Mouse (Mus musculus): ENCODE measurements around the gene 1700093K21Rik. TPM values are rescaled to one million over a fixed set of nuclear protein-coding genes. Genes with fewer than 3 reads are reported as not detected.
"Not testable (repeated sequence)": the region's sequence is repeated elsewhere in the genome, so short reads cannot be mapped to it uniquely, and the experiment has no call there.

The 1700093K21Rik gene
- polyA plus RNA-seq (2012; ENCODE audit: insufficient read depth, low replicate concordance) = not detected in 2 replicates

DNA sequence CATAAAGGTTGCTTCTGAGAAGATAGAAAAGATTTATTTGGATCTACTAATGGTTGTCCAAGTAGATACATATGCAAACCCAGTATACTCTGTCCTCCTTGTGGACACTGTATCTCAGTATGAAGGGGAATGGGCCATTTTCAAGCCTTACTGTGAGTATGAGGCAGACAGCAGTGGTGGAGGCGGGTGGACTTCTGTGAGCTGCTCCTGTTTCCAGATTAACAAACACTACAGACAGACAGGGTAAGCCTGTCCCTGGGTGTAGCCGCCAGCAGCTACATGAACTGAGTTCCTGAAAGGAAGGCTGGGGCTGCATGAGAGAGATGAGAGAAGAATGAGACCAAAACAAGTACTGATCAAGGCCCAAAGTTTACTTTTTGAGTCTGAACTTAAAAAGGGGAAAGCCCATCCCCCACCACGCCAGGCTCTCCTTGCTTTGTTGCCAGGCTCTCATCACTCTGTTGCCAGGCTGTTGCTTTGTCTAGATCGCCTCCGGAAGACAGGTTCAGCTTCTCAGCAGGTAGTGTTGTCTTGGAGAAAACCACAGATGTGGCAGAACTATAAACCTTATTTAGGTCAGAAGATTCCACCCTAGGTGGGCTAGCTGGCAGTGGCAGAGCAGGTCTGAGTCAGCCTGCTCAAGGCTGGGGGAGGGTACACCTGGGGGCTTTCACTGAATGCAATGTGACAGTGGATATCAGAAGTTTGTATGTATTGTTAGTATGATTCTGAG is at the start of gene 1700093K21Rik:
Gene 1700093K21Rik (minus strand): TSS at position 683 of the 733 bp plus-strand sequence.
- TF ChIP-seq GATA1 (IDR thresholded peaks at IDR 0.05; ENCODE audit: borderline replicate concordance, low read length) = no peak
- no peak for TF ChIP-seq FLI1 (IDR thresholded peaks at IDR 0.05; ENCODE audit: low read length)
- H3K4me3 ChIP-seq (replicated peaks) = no peak within 1 kb of the TSS
- no peaks in the 10 kb centered on the region for H3K27me3 ChIP-seq (replicated peaks)
- no peaks in the 10 kb centered on the region for H3K36me3 ChIP-seq (replicated peaks; ENCODE audit: low read length)
- H3K9me3 ChIP-seq = peaks cover 10% of the 10 kb centered on the region
- H3K4me1 ChIP-seq = no peaks in the 10 kb centered on the region

- Histone ChIP-seq H3K4me1 (peaks cover 59% of the 10 kb centered on the region), H3K27me3 (replicated peaks) (no peaks in the 10 kb centered on the region), H3K36me3 (replicated peaks; ENCODE audit: low read length) (peaks cover 45% of the 10 kb centered on the region), H3K9me3 (no peaks in the 10 kb centered on the region), H3K4me3 (replicated peaks) (peak overlapping the region; percentile 30)
- TF ChIP-seq FLI1 (IDR thresholded peaks at IDR 0.05; ENCODE audit: low read length) (no peak), GATA1 (IDR thresholded peaks at IDR 0.05; ENCODE audit: borderline replicate concordance, low read length) (no peak)
Observed at GRCm38 (mm10) chr11:23570130-23570529, 49.2 kb upstream of the 1700093K21Rik start.

DNA sequence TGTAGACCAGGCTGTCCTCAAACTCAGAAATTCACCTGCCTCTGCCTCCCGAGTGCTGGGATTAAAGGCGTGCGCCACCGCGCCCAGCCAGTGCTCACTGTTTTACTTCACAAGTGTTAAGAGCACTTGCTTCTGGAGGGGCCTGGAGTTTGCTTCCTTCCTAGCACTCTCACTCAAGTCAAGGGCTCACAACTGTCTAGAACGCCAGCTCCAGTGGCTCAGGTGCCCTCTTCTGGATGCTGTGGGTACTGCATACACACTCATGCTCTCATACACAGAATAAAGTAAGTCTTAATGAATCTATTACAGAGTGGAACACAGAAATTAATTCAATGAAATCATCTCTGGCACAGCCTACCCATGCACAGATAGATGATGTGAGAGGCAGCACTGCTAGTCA is 44.8 kb upstream of the 1700093K21Rik start:
- Histone ChIP-seq H3K36me3 (replicated peaks; ENCODE audit: low read length) (peaks cover 12% of the 10 kb centered on the region), H3K9me3 (no peaks in the 10 kb centered on the region), H3K27me3 (replicated peaks) (no peaks in the 10 kb centered on the region), H3K4me3 (replicated peaks) (no peak overlapping the region), H3K4me1 (peaks cover 47% of the 10 kb centered on the region)
- no peak for TF ChIP-seq GATA1 (IDR thresholded peaks at IDR 0.05; ENCODE audit: borderline replicate concordance, low read length)
- no peak for TF ChIP-seq FLI1 (IDR thresholded peaks at IDR 0.05; ENCODE audit: low read length)

GRCm38 (mm10) chr11:23557039-23557630 is 36.2 kb upstream of the 1700093K21Rik start:
- no peak overlapping the region for H3K4me3 ChIP-seq (replicated peaks)
- peaks cover 3% of the 10 kb centered on the region for H3K9me3 ChIP-seq
- H3K4me1 ChIP-seq = peaks cover 3% of the 10 kb centered on the region
- TF ChIP-seq FLI1 (IDR thresholded peaks at IDR 0.05; ENCODE audit: low read length) = no peak
- TF ChIP-seq GATA1 (IDR thresholded peaks at IDR 0.05; ENCODE audit: borderline replicate concordance, low read length) = no peak
- peaks cover 2% of the 10 kb centered on the region for H3K27me3 ChIP-seq (replicated peaks)
- no peaks in the 10 kb centered on the region for H3K36me3 ChIP-seq (replicated peaks; ENCODE audit: low read length)

DNA sequence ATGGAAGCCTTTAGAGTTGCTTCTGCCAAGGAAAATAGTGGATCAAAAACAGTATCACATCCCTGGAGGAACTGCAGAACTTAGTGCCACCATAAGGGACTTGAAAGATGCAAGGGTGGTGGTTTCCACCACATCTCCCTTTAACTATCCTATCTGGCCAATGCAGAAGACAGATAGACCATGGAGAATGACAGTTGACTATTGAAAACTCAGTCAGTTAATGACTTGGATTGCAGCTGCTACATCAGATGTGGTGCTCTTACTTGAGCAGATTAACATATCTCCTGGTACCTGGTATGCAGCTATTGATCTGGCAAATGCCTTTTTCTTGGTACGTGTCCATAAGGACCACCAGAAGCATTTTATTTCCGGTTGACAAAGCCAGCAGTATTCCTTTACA is 16.5 kb upstream of the 1700093K21Rik start:
- Histone ChIP-seq H3K27me3 (replicated peaks) (peaks cover 15% of the 10 kb centered on the region), H3K4me1 (peaks cover 5% of the 10 kb centered on the region), H3K36me3 (replicated peaks; ENCODE audit: low read length) (no peaks in the 10 kb centered on the region), H3K9me3 (peaks cover 13% of the 10 kb centered on the region), H3K4me3 (replicated peaks) (no peak overlapping the region)
- TF ChIP-seq FLI1 (IDR thresholded peaks at IDR 0.05; ENCODE audit: low read length) (no peak), GATA1 (IDR thresholded peaks at IDR 0.05; ENCODE audit: borderline replicate concordance, low read length) (no peak)

DNA sequence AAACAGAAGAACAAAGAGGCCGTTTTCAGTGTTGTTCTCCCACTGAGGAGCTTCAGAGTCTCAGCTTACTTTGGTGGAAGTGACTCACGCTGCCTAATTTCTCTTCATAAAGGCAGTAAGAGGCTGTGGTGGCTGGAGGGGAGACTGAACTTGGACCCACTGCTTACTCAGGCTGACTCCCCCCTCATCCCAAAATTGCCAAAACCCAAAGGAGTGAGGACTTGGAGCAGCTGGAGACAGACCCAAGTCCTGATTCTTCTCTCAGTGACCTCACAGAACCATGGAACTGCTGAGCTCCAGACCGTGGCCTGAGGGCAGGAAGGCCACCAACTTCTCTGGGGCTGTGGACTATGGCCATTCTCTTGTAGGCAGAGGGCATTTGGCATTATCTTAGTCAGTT is 2.0 kb downstream of the 1700093K21Rik start:
- TF ChIP-seq GATA1 (IDR thresholded peaks at IDR 0.05; ENCODE audit: borderline replicate concordance, low read length) (no peak), FLI1 (IDR thresholded peaks at IDR 0.05; ENCODE audit: low read length) (no peak)
- 0 out of 2 replicates have a peak, but pooled peaks cover 2% of the 10 kb centered on the region for H3K4me1 ChIP-seq
- no peaks in the 10 kb centered on the region for H3K9me3 ChIP-seq
- no peaks in the 10 kb centered on the region for H3K36me3 ChIP-seq (replicated peaks; ENCODE audit: low read length)
- no peaks in the 10 kb centered on the region for H3K27me3 ChIP-seq (replicated peaks)
- H3K4me3 ChIP-seq (replicated peaks) = no peak overlapping the region

DNA sequence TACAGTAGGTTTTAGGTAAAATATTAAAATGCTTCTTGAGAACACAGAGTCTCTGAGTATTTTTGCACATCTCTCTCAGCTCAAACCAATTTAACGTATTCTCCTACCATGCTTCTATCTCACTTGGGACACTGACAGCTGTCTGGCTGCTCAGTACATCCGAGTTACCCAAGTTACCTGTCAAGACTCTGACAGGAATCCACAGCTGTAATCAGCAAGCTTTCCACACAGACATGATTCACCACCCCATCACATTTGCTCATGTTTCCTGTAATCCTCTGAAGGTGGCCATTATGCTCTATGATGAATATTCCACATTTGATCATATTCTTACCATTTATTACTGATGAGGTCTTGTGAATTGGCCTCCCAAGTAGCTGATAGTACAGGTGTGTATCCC is 5.6 kb downstream of the 1700093K21Rik start:
- Histone ChIP-seq H3K9me3 (no peaks in the 10 kb centered on the region), H3K4me3 (replicated peaks) (no peak overlapping the region), H3K36me3 (replicated peaks; ENCODE audit: low read length) (no peaks in the 10 kb centered on the region), H3K4me1 (0 out of 2 replicates have a peak, but pooled peaks cover 3% of the 10 kb centered on the region), H3K27me3 (replicated peaks) (peaks cover 8% of the 10 kb centered on the region)
- TF ChIP-seq FLI1 (IDR thresholded peaks at IDR 0.05; ENCODE audit: low read length) (no peak), GATA1 (IDR thresholded peaks at IDR 0.05; ENCODE audit: borderline replicate concordance, low read length) (no peak)

GRCm38 (mm10) chr11:23514785-23515184 is 6.2 kb downstream of the 1700093K21Rik start:
- not testable (repeated sequence) for H3K4me3 ChIP-seq (replicated peaks); H3K4me1 ChIP-seq; H3K9me3 ChIP-seq; H3K36me3 ChIP-seq (replicated peaks; ENCODE audit: low read length)
- H3K27me3 ChIP-seq (replicated peaks) = peaks cover 10% of the 10 kb centered on the region

DNA sequence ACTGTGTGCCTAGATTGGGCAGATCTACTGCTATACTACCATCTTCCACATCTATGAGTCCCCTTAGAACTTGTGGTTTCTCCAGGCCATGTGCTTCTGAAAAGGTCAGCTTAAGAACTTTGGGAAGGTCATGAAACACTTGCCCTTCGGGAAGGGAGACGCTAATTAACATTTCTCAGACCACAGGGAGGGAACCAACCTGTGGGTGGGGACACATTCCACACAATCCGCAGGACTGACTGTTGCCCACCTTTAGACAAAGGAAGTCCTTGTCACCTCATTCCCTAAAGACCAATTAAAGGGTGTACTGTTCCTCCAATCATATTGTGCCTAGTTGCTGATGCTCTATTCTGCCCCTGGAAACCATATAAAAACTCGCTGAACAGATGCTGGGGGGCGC is 16.2 kb downstream of the 1700093K21Rik start:
- H3K4me3 ChIP-seq (replicated peaks); H3K27me3 ChIP-seq (replicated peaks); H3K4me1 ChIP-seq; H3K36me3 ChIP-seq (replicated peaks; ENCODE audit: low read length): not testable (repeated sequence)
- peaks cover 25% of the 10 kb centered on the region for H3K9me3 ChIP-seq

DNA sequence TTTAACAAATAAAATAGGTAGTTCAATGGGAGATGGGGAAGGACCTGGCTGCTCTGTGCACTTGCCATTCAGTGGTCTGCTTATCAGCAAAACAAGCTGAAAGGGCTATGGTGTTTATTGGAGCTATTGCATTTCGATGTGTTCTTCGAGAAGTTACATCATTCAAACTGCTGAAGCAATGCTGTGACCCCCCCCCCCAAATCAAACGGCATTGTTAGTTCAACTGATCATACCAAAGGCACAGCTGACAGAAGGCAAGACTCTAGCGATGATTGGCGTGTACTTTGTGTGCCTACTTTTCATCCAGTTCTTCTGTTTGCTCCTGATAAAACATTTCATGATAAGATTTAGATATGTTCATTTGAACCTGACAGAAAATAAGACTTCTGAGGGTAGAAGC is 22.3 kb downstream of the 1700093K21Rik start:
- no peaks in the 10 kb centered on the region for H3K9me3 ChIP-seq
- peaks cover 1% of the 10 kb centered on the region for H3K27me3 ChIP-seq (replicated peaks)
- peaks cover 29% of the 10 kb centered on the region for H3K36me3 ChIP-seq (replicated peaks; ENCODE audit: low read length)
- TF ChIP-seq GATA1 (IDR thresholded peaks at IDR 0.05; ENCODE audit: borderline replicate concordance, low read length) (no peak), FLI1 (IDR thresholded peaks at IDR 0.05; ENCODE audit: low read length) (no peak)
- H3K4me3 ChIP-seq (replicated peaks) = peak overlapping the region; percentile 100
- peaks cover 27% of the 10 kb centered on the region for H3K4me1 ChIP-seq

All from megakaryocyte, embryonic 14.5 days (primary cell).